ENCODE assay signal across 14 mouse cellular contexts in the genomic region with DNA sequence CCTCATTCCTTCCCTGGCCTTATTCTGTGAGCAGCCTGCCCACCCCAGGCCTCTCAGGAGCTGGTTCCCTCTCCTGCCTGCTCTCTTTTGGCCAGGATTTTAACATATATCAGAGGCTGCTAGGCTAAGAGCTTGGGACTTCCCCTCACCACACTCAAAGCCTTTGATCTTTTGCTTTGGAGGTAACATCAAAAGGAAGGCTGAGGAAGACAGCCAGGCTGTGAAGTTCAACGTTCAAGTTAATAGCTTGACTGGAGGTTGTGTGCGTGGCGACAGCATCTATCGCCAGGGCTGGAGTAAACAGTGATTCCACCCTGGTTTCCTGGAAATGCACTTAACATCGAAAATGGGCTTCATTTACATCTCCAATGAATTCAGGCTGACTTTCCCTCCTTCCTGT. TPM values are rescaled to one million over a fixed set of nuclear protein-coding genes. Genes with fewer than 3 reads are reported as not detected.
DNase-seq lines count a peak whose midpoint lies in the region; ATAC-seq and TF ChIP-seq lines count a peak whose summit lies in the region.
"Had no signal": no experiment of that assay in that cellular context is flagged by ENCODE, and none has a peak within 500 bp of the region (broad histone marks: within the 10 kb centered on the region; RNA-seq: fewer than 3 reads in every experiment).

No protein-coding gene starts in this region.

- no peaks in the 10 kb centered on the region for H3K9me3 ChIP-seq in limb, embryonic 11.5 days (ENCODE audit: control insufficient read depth, low read length)
- no peaks in the 10 kb centered on the region for H3K9me3 ChIP-seq in limb, embryonic 10.5 days (replicated peaks)
- H3K9me3 ChIP-seq: G1E; limb, embryonic 15.5 days; midbrain, embryonic 12.5 days had no signal

- peaks cover 23% of the 10 kb centered on the region for H3K4me1 ChIP-seq in limb, embryonic 11.5 days (ENCODE audit: control insufficient read depth, insufficient read depth, low read length)
- H3K4me1 ChIP-seq in limb, embryonic 10.5 days, result peaks cover 69% of the 10 kb centered on the region

- no peak for TF ChIP-seq CTCF in brain, embryonic 14.5 days (IDR thresholded peaks at IDR 0.05; ENCODE audit: borderline replicate concordance, extremely low read depth, insufficient read depth, insufficient read length)

- no peak for DNase-seq in limb, embryonic 11.5 days (ENCODE audit: low spot score)
- DNase-seq in limb, embryonic 10.5 days (ENCODE audit: low spot score), result no peak
- DNase-seq in brain, embryonic 14.5 days (ENCODE audit: low read depth), result peak; percentile 44
- DNase-seq in heart, postnatal 14 days, result no peak
- no peak for DNase-seq in frontal cortex, postnatal 14 days (ENCODE audit: low spot score in 2 of 2)
- DNase-seq in frontal cortex, adult 2 months (ENCODE audit: extremely low spot score in 1 of 2, low spot score in 1 of 2), result no peak
- DNase-seq: cerebellum, postnatal 25 days; heart, postnatal 10 days; kidney, adult 8-10 months had no signal

- TF ChIP-seq POLR2A in brain, embryonic 14.5 days (IDR thresholded peaks at IDR 0.05; ENCODE audit: borderline replicate concordance, extremely low read depth, insufficient read depth, insufficient read length, poor library complexity, severe bottlenecking), result no peak

- H3K27me3 ChIP-seq in limb, embryonic 11.5 days (ENCODE audit: control insufficient read depth, insufficient read depth, low read length), result no peaks in the 10 kb centered on the region
- H3K27me3 ChIP-seq in limb, embryonic 10.5 days (ENCODE audit: low read depth, poor library complexity, severe bottlenecking), result no peaks in the 10 kb centered on the region
- H3K27me3 ChIP-seq: limb, embryonic 15.5 days; midbrain, embryonic 12.5 days had no signal

- H3K4me3 ChIP-seq in limb, embryonic 11.5 days (ENCODE audit: low read depth, low read length), result no peak overlapping the region
- H3K4me3 ChIP-seq in limb, embryonic 10.5 days, result no peak overlapping the region
- H3K4me3 ChIP-seq: limb, embryonic 15.5 days; midbrain, embryonic 12.5 days had no signal

- no peak for ATAC-seq in limb, embryonic 11.5 days (ENCODE audit: insufficient number of reproducible peaks, low FRiP score, low TSS enrichment, low read depth)
- peak; percentile 98 for ATAC-seq in CD4-positive, CD25-positive, alpha-beta regulatory T cell, adult 4 months
- ATAC-seq in neutrophil, adult 5-6 weeks (ENCODE audit: extremely low read depth, insufficient number of reproducible peaks, low FRiP score, poor library complexity, severe bottlenecking), result peak; percentile 25; the same call in 1 of the 2 replicates

- H3K9ac ChIP-seq in limb, embryonic 11.5 days (ENCODE audit: low read length), result 0 out of 2 replicates have a peak overlapping the region, but pooled peaks have one; percentile 17
- H3K9ac ChIP-seq: limb, embryonic 15.5 days; midbrain, embryonic 12.5 days had no signal

- intact Hi-C loops in heart, postnatal 14 days (cut with DNase I), result no loop called here

- no peak overlapping the region for H3K27ac ChIP-seq in limb, embryonic 11.5 days (replicated peaks; ENCODE audit: low read depth, low read length)
- H3K27ac ChIP-seq in limb, embryonic 10.5 days, result no peak overlapping the region
- H3K27ac ChIP-seq: midbrain, embryonic 12.5 days had no signal

- no peak overlapping the region for H3K4me2 ChIP-seq in limb, embryonic 11.5 days (ENCODE audit: low read depth, severe bottlenecking)
- H3K4me2 ChIP-seq: limb, embryonic 15.5 days; midbrain, embryonic 12.5 days had no signal

- WGBS in limb, embryonic 11.5 days, result 22% methylated on average over 5 of the region's 5 CpGs
- WGBS in limb, embryonic 10.5 days, result 24% methylated on average over 5 of the region's 5 CpGs

- no peaks in the 10 kb centered on the region; the same call in 1 of the 2 replicates for H3K36me3 ChIP-seq in limb, embryonic 11.5 days (ENCODE audit: control insufficient read depth, insufficient read depth, low read length)
- H3K36me3 ChIP-seq in limb, embryonic 10.5 days, result peaks cover 64% of the 10 kb centered on the region
- H3K36me3 ChIP-seq: G1E; limb, embryonic 15.5 days had no signal

RNA-seq across cellular contexts. Expression of a gene that starts 51.0 kb away (rescaled TPM):
- 225 and 233 TPM in 2 replicates for polyA plus RNA-seq in limb, embryonic 11.5 days (2014; fragmentation: Nextera tagmentation; extraction: Ambion mirVana)
- 96.4 and 166 TPM in 2 replicates for polyA plus RNA-seq in limb, embryonic 10.5 days (2016; fragmentation: Nextera tagmentation; extraction: Ambion mirVana)
- polyA plus RNA-seq in CD4-positive, CD25-positive, alpha-beta regulatory T cell, adult 4 months (2017; shearing (Covaris generic)), result 1 to 10 TPM; 2.4 to 3.5 TPM
- 222 and 296 TPM in 2 replicates for polyA plus RNA-seq in brain, embryonic 14.5 days (2012; rRNA removed)
- 0.70 and 1.1 TPM in 2 replicates for total RNA-seq in neutrophil, adult 5-6 weeks (2017)
- 10 to 100 TPM; 15.7 to 22.7 TPM for total RNA-seq in heart, postnatal 14 days (2021)
- 7.3 and 7.9 TPM in 2 replicates for polyA plus RNA-seq in frontal cortex, adult 2 months (2012; rRNA removed)

Comparison
In these comparisons a context has a peak if more than half of its experiments do, and no peak if none do; other contexts are left out.
1. RNA of a gene that starts 51.0 kb away (polyA plus RNA-seq): 222 to 296 TPM in brain, embryonic 14.5 days, 225 to 233 TPM in limb, embryonic 11.5 days and 96.4 to 166 TPM in limb, embryonic 10.5 days; 7.3 to 7.9 TPM in frontal cortex, adult 2 months and 2.4 to 3.5 TPM in CD4-positive, CD25-positive, alpha-beta regulatory T cell, adult 4 months; every median in the first group is over 10 times any median in the second.